Mouse (Mus musculus) heart, embryonic 11.5 days (tissue): ENCODE data around the gene Znfx1. TPM values are rescaled to one million over a fixed set of nuclear protein-coding genes. Genes with fewer than 3 reads are reported as not detected.

Source experiments
- ATAC-seq: fragments of 200-750 bp; cut with Nextera tagmentation; replicated peaks from 2 replicates; pipeline ENCODE4 v1.8.0; 2017; ENCODE audit warnings: moderate library complexity; ENCODE audit not compliant: insufficient number of reproducible peaks, low FRiP score, low TSS enrichment
- H3K27ac ChIP-seq: fragments of 300-500 bp; sonication (generic); 2 replicates; pipeline ENCODE4 v1.5.1; 2014; ENCODE audit warnings: mild to moderate bottlenecking, low read depth, low read length
- H3K27me3 ChIP-seq: fragments of 300-500 bp; sonication (generic); 2 replicates; pipeline ENCODE4 v1.6.1; 2014; ENCODE audit warnings: mild to moderate bottlenecking, low read length, mixed read lengths; ENCODE audit not compliant: control insufficient read depth, insufficient read depth
- H3K36me3 ChIP-seq: fragments of 300-500 bp; sonication (generic); 2 replicates; pipeline ENCODE4 v1.6.1; 2014; ENCODE audit warnings: mild to moderate bottlenecking, low read length, moderate library complexity, mixed read lengths; ENCODE audit not compliant: control insufficient read depth, insufficient read depth
- H3K4me1 ChIP-seq: fragments of 300-500 bp; sonication (generic); 2 replicates; pipeline ENCODE4 v1.6.1; 2014; ENCODE audit warnings: low read length; ENCODE audit not compliant: control insufficient read depth, insufficient read depth
- H3K4me2 ChIP-seq: fragments of 300-500 bp; sonication (generic); 2 replicates; pipeline ENCODE4 v1.6.1; 2014; ENCODE audit warnings: mild to moderate bottlenecking, moderate library complexity
- H3K4me3 ChIP-seq: fragments of 300-500 bp; sonication (generic); 2 replicates; pipeline ENCODE4 v1.5.1; 2014; ENCODE audit warnings: low read depth, low read length
- H3K9ac ChIP-seq: fragments of 300-500 bp; sonication (generic); 2 replicates; pipeline ENCODE4 v1.6.1; 2014; ENCODE audit warnings: mild to moderate bottlenecking, low read depth, low read length, moderate library complexity
- H3K9me3 ChIP-seq: fragments of 300-500 bp; sonication (generic); replicated peaks from 2 replicates; pipeline ENCODE4 v1.6.1; 2016; ENCODE audit warnings: low read length; ENCODE audit not compliant: control insufficient read depth
- WGBS: fragments of 180-500 bp; shearing (Covaris S2); extraction: QIAGEN DNeasy Blood & Tissue Kit; methylation state at CpG from one replicate; pipeline ENCODE4 v1.1.7; 2014; ENCODE audit not compliant: insufficient replicate concordance; 5-methylcytosine and 5-hydroxymethylcytosine counted together
- polyA plus RNA-seq: library from polyadenylated mRNA; unstranded; fragments of >200 nt; fragmentation: Nextera tagmentation; extraction: Ambion mirVana; gene quantifications from 2 replicates; pipeline ENCODE4 v1.2.1, GENCODE M21; 2014

The Znfx1 gene
- polyA plus RNA-seq, 1 experiment from 2014 or later, result 6.7 TPM

- Histone ChIP-seq H3K4me2 (no peak overlapping the region), H3K27me3 (no peaks in the 10 kb centered on the region), H3K27ac (no peak overlapping the region), H3K4me3 (no peak overlapping the region), H3K4me1 (no peaks in the 10 kb centered on the region), H3K9me3 (no peaks in the 10 kb centered on the region), H3K36me3 (no peaks in the 10 kb centered on the region), H3K9ac (no peak overlapping the region)
- ATAC-seq, result no peak
- WGBS, result 42% methylated on average over 8 of the region's 8 CpGs
These were observed 58.5 kb downstream of the Znfx1 start for GRCm38 (mm10) chr2:167004099-167004854.

- no peaks in the 10 kb centered on the region for H3K36me3 ChIP-seq
- no peaks in the 10 kb centered on the region for H3K27me3 ChIP-seq
- H3K9me3 ChIP-seq, result no peaks in the 10 kb centered on the region
- H3K9ac ChIP-seq, result no peak overlapping the region
- no peak overlapping the region for H3K4me3 ChIP-seq
- 79% methylated on average over 9 of the region's 9 CpGs for WGBS
- ATAC-seq, result no peak
- H3K4me1 ChIP-seq, result no peaks in the 10 kb centered on the region
- H3K4me2 ChIP-seq, result no peak overlapping the region
- no peak overlapping the region for H3K27ac ChIP-seq
These were observed 61.3 kb downstream of the Znfx1 start for GRCm38 (mm10) chr2:167001486-167001885.

GRCm38 (mm10) chr2:166996533-166996894, 66.3 kb downstream of the Znfx1 start:
- Histone ChIP-seq H3K4me1 (peaks cover 18% of the 10 kb centered on the region), H3K27ac (peak overlapping the region; percentile 98), H3K27me3 (no peaks in the 10 kb centered on the region), H3K4me3 (peak overlapping the region; percentile 85), H3K4me2 (peak overlapping the region; percentile 63), H3K9ac (peak overlapping the region; percentile 80), H3K9me3 (no peaks in the 10 kb centered on the region), H3K36me3 (no peaks in the 10 kb centered on the region)
- 35% methylated on average over 8 of the region's 8 CpGs for WGBS
- ATAC-seq, result peak; percentile 24

GRCm38 (mm10) chr2:166995796-166996532, 66.9 kb downstream of the Znfx1 start, which contains the start of gene Stau1:
Gene Stau1, minus strand, starts transcription at chr2:166996299.
- peak; percentile 99 for ATAC-seq
- no peaks in the 10 kb centered on the region for H3K27me3 ChIP-seq
- under 1% methylated on average over 78 of the region's 88 CpGs for WGBS

GRCm38 (mm10) chr2:166995021-166995795, 67.6 kb downstream of the Znfx1 start:
- H3K4me1 ChIP-seq, result peaks cover 26% of the 10 kb centered on the region
- ATAC-seq, result no peak
- peak overlapping the region; percentile 94 for H3K9ac ChIP-seq
- H3K27me3 ChIP-seq, result no peaks in the 10 kb centered on the region
- H3K4me3 ChIP-seq, result peak overlapping the region; percentile 85
- H3K36me3 ChIP-seq, result no peaks in the 10 kb centered on the region
- H3K27ac ChIP-seq, result peak overlapping the region; percentile 98
- WGBS, result 3% methylated on average over 28 of the region's 28 CpGs
- peak overlapping the region; percentile 95 for H3K4me2 ChIP-seq
- H3K9me3 ChIP-seq, result no peaks in the 10 kb centered on the region

More at GRCm38 (mm10) chr2:166995796-166996532, 66.9 kb downstream of the Znfx1 start, which contains the start of gene Stau1:
- H3K27ac ChIP-seq, result peak within 1 kb of the TSS; percentile 98
- H3K36me3 ChIP-seq, result no peaks in the 10 kb centered on the region
- no peaks in the 10 kb centered on the region for H3K9me3 ChIP-seq
- peak within 1 kb of the TSS; percentile 94 for H3K9ac ChIP-seq
- H3K4me1 ChIP-seq, result peaks cover 24% of the 10 kb centered on the region
- peak within 1 kb of the TSS; percentile 95 for H3K4me2 ChIP-seq
- peak within 1 kb of the TSS; percentile 85 for H3K4me3 ChIP-seq

- Histone ChIP-seq H3K27ac (no peak overlapping the region), H3K9me3 (no peaks in the 10 kb centered on the region), H3K9ac (no peak overlapping the region)
These were observed 70.9 kb downstream of the Znfx1 start for GRCm38 (mm10) chr2:166991945-166992344.

GRCm38 (mm10) chr2:166990861-166991260, 72.0 kb downstream of the Znfx1 start:
- no peak for ATAC-seq
- peaks cover 26% of the 10 kb centered on the region for H3K4me1 ChIP-seq
- 72% methylated on average over 7 of the region's 7 CpGs for WGBS

More at GRCm38 (mm10) chr2:166991945-166992344, 70.9 kb downstream of the Znfx1 start:
- no peaks in the 10 kb centered on the region for H3K36me3 ChIP-seq
- ATAC-seq, result no peak
- peaks cover 26% of the 10 kb centered on the region for H3K4me1 ChIP-seq
- no peak overlapping the region for H3K4me2 ChIP-seq
- no peaks in the 10 kb centered on the region for H3K27me3 ChIP-seq
- H3K4me3 ChIP-seq, result no peak overlapping the region

More at GRCm38 (mm10) chr2:166990861-166991260, 72.0 kb downstream of the Znfx1 start:
- H3K4me3 ChIP-seq, result no peak overlapping the region
- H3K9ac ChIP-seq, result no peak overlapping the region
- H3K4me2 ChIP-seq, result no peak overlapping the region
- no peaks in the 10 kb centered on the region for H3K9me3 ChIP-seq
- H3K27me3 ChIP-seq, result no peaks in the 10 kb centered on the region
- no peak overlapping the region for H3K27ac ChIP-seq
- H3K36me3 ChIP-seq, result no peaks in the 10 kb centered on the region
